Mouse (Mus musculus) lung, embryonic 16.5 days (tissue): ENCODE data around the gene Bsn. TPM values are rescaled to one million over a fixed set of nuclear protein-coding genes. Genes with fewer than 3 reads are reported as not detected.
A peak's percentile ranks its signal among the peaks of the same experiment; 100 is the strongest.

ENCODE experiments used
- ATAC-seq: fragments of 200-750 bp; cut with Nextera tagmentation; 2 replicates; pipeline ENCODE4 v1.8.0; 2017; ENCODE audit warnings: low read depth, mild to moderate bottlenecking, moderate library complexity
- H3K27ac ChIP-seq: fragments of 300-500 bp; sonication (generic); 2 replicates; pipeline ENCODE4 v1.5.1; 2014; ENCODE audit warnings: mild to moderate bottlenecking, control low read depth, low read length
- H3K27me3 ChIP-seq: fragments of 300-500 bp; sonication (generic); 2 replicates; pipeline ENCODE4 v1.6.1; 2014; ENCODE audit warnings: low read depth, low read length, mixed read lengths; ENCODE audit not compliant: control insufficient read depth, insufficient read depth
- H3K36me3 ChIP-seq: fragments of 300-500 bp; sonication (generic); 2 replicates; pipeline ENCODE4 v1.6.1; 2014; ENCODE audit warnings: low read length; ENCODE audit not compliant: control insufficient read depth, insufficient read depth
- H3K4me1 ChIP-seq: fragments of 300-500 bp; sonication (generic); replicated peaks from 2 replicates; pipeline ENCODE4 v1.6.1; 2014; ENCODE audit warnings: low read length, mixed read lengths; ENCODE audit not compliant: control insufficient read depth, insufficient read depth
- H3K4me2 ChIP-seq: fragments of 300-500 bp; sonication (generic); 2 replicates; pipeline ENCODE4 v1.6.1; 2014; ENCODE audit warnings: low read depth, low read length, control low read depth
- H3K4me3 ChIP-seq: fragments of 300-500 bp; sonication (generic); 2 replicates; pipeline ENCODE4 v1.5.1; 2014; ENCODE audit warnings: mild to moderate bottlenecking, low read length, control low read depth
- H3K9ac ChIP-seq: fragments of 300-500 bp; sonication (generic); 2 replicates; pipeline ENCODE4 v1.6.1; 2014; ENCODE audit warnings: low read length, control low read depth
- H3K9me3 ChIP-seq: fragments of 300-500 bp; sonication (generic); 2 replicates; pipeline ENCODE4 v1.6.1; 2016; ENCODE audit warnings: low read length; ENCODE audit not compliant: control insufficient read depth
- WGBS: fragments of 180-500 bp; shearing (Covaris S2); extraction: QIAGEN DNeasy Blood & Tissue Kit; methylation state at CpG from one replicate; pipeline ENCODE4 v1.1.7; 2014; 5-methylcytosine and 5-hydroxymethylcytosine counted together
- microRNA-seq: library from miRNA; unstranded; fragments of <30 nt; microRNA quantifications from one replicate; pipeline ENCODE4, GENCODE M21; 2016
- polyA plus RNA-seq: library from polyadenylated mRNA; unstranded; fragments of >200 nt; fragmentation: Nextera tagmentation; extraction: Ambion mirVana; gene quantifications from 2 replicates; pipeline ENCODE4 v1.2.1, GENCODE M21; 2015

Bsn gene
- polyA plus RNA-seq, 1 experiment from 2014 or later = 0.26 TPM

GRCm38 (mm10) chr9:108047601-108048565 lies 142.3 kb downstream of the Bsn start:
- peak overlapping the region; percentile 70 for H3K9ac ChIP-seq
- no peak for ATAC-seq
- 43% methylated on average over 17 of the region's 17 CpGs for WGBS
- H3K4me3 ChIP-seq = peak overlapping the region; percentile 85
- H3K9me3 ChIP-seq = no peaks in the 10 kb centered on the region
- no peaks in the 10 kb centered on the region for H3K27me3 ChIP-seq
- H3K27ac ChIP-seq = peak overlapping the region; percentile 77
- H3K4me1 ChIP-seq = peaks cover 22% of the 10 kb centered on the region
- peaks cover 25% of the 10 kb centered on the region for H3K36me3 ChIP-seq
- H3K4me2 ChIP-seq = peak overlapping the region; percentile 97

DNA sequence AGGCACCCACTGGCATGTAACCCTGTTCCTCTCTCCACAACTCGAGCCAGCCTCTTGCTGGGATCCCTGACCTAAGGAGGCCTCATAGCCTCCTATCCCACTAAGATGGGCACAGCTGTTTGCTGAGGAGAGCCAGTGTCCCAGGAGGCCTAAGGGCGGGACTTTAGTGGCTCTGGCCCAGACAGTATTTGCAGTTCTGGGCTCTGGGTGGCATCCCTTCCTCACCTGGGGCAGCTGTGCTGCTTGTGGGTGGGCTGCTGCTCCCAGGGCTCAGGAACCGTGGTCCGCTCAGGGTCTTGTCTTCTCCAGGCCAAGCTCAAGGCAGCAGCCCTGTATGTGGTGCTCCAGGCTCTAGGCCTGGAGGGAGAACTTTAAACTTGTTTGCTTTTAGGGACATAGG lies 143.6 kb downstream of the Bsn start:
- Histone ChIP-seq H3K4me2 (no peak overlapping the region), H3K4me1 (peaks cover 16% of the 10 kb centered on the region), H3K9me3 (no peaks in the 10 kb centered on the region), H3K4me3 (no peak overlapping the region), H3K27ac (no peak overlapping the region), H3K9ac (no peak overlapping the region), H3K36me3 (peaks cover 32% of the 10 kb centered on the region), H3K27me3 (no peaks in the 10 kb centered on the region)
- no peak for ATAC-seq
- WGBS = 79% methylated on average over 4 of the region's 4 CpGs

Small RNA genes within 50 kb of the gene (microRNA-seq; reads per million reads assigned to microRNA genes)
- gene Gm47303 (not detected), gene Mir7088 (not detected)

Other genes starting within 250 kb of the Bsn start
- 24.0 and 24.3 TPM in 2 replicates for gene Traip, start 240.2 kb downstream of the Bsn start, polyA plus RNA-seq
- 20.6 and 24.2 TPM in 2 replicates for gene Uba7, start 214.9 kb downstream of the Bsn start, polyA plus RNA-seq
- 3.4 and 4.8 TPM in 2 replicates for gene Gm20661, start 207.3 kb downstream of the Bsn start, polyA plus RNA-seq
- 64.3 and 71.1 TPM in 2 replicates for gene Inka1, start 204.5 kb downstream of the Bsn start, polyA plus RNA-seq
- gene Cdhr4, start 197.9 kb downstream of the Bsn start, polyA plus RNA-seq = 7.7 and 9.4 TPM in 2 replicates
- 0.36 and 0.75 TPM in 2 replicates for gene Gm20662, start 194.0 kb downstream of the Bsn start, polyA plus RNA-seq
- 55.3 and 57.5 TPM in 2 replicates for gene Ip6k1, start 187.9 kb downstream of the Bsn start, polyA plus RNA-seq
- gene Gmppb, start 141.1 kb downstream of the Bsn start, polyA plus RNA-seq = 25.6 and 26.5 TPM in 2 replicates
- gene Amigo3, start 137.2 kb downstream of the Bsn start, polyA plus RNA-seq = 2.5 and 3.0 TPM in 2 replicates
- gene Mst1, start 109.9 kb downstream of the Bsn start, polyA plus RNA-seq = 0.41 and 1.2 TPM in 2 replicates
- gene Rnf123, start 107.0 kb downstream of the Bsn start, polyA plus RNA-seq = 24.9 and 27.1 TPM in 2 replicates
- 53.1 and 59.9 TPM in 2 replicates for gene Apeh, start 95.8 kb downstream of the Bsn start, polyA plus RNA-seq
- 124 and 141 TPM in 2 replicates for gene Dag1, start 73.6 kb upstream of the Bsn start, polyA plus RNA-seq
- gene Nicn1, start 100.0 kb upstream of the Bsn start, polyA plus RNA-seq = 36.8 and 41.6 TPM in 2 replicates
- gene Amt, start 106.5 kb upstream of the Bsn start, polyA plus RNA-seq = 19.1 and 21.9 TPM in 2 replicates
- 531 and 556 TPM in 2 replicates for gene Rhoa, start 115.7 kb upstream of the Bsn start, polyA plus RNA-seq
- 38.0 and 41.8 TPM in 2 replicates for gene Tcta, start 115.8 kb upstream of the Bsn start, polyA plus RNA-seq
- gene Gpx1, start 148.5 kb upstream of the Bsn start, polyA plus RNA-seq = 649 and 714 TPM in 2 replicates
- gene Usp4, start 157.5 kb upstream of the Bsn start, polyA plus RNA-seq = 89.9 and 93.6 TPM in 2 replicates
- gene 1700102P08Rik, start 202.4 kb upstream of the Bsn start, polyA plus RNA-seq = 0.41 and 0.64 TPM in 2 replicates
- gene Ccdc36, start 238.1 kb upstream of the Bsn start, polyA plus RNA-seq = 1.7 and 2.6 TPM in 2 replicates
- gene BC048562, start 246.1 kb upstream of the Bsn start, polyA plus RNA-seq = not detected in 2 replicates